Mouse (Mus musculus) CH12.LX (cell line): ENCODE data around the gene Gramd2.

Experiments used
- CHD2 ChIP-seq: IDR thresholded peaks from 2 replicates; pipeline ENCODE4 v1.6.1; 2011; ENCODE audit warnings: low read length, improper control_type of control experiment
- CTCF ChIP-seq, 2 experiments: IDR thresholded peaks in 1 of 2; conservative IDR thresholded peaks in 1 of 2; 2 replicates each; pipeline ENCODE4 v1.5.1; 2011 to 2012; ENCODE audit warnings: low read depth in 2 of 2, low read length in 2 of 2, improper control_type of control experiment in 1 of 2, inconsistent platforms in 1 of 2, mild to moderate bottlenecking in 1 of 2, moderate library complexity in 1 of 2
- POLR2A ChIP-seq: IDR thresholded peaks from 2 replicates; pipeline ENCODE4 v1.6.1; 2011; ENCODE audit warnings: low read depth, mild to moderate bottlenecking, improper control_type of control experiment, low read length

GRCm38 (mm10) chr9:59653371-59653770, 26.6 kb upstream of the Gramd2 start:
- TF ChIP-seq CTCF (conservative IDR thresholded peaks at IDR 0.05 in 1 of 2, IDR thresholded peaks at IDR 0.05 in 1 of 2; ENCODE audit: low read depth in 2 of 2, low read length in 2 of 2) (no peak), POLR2A (no peak), CHD2 (no peak)
